Mouse (Mus musculus): ENCODE measurements around the gene March1. TPM values are rescaled to one million over a fixed set of nuclear protein-coding genes. Genes with fewer than 3 reads are reported as not detected.

Gene March1
- polyA plus RNA-seq, 1 experiment from 2014 or later = 0.90 TPM

GRCm38 (mm10) chr8:66185226-66185625 is 567.5 kb downstream of the March1 start:
- no peak for ATAC-seq (ENCODE audit: insufficient number of reproducible peaks, insufficient read depth, low FRiP score, low TSS enrichment)
- Histone ChIP-seq H3K9me3 (no peaks in the 10 kb centered on the region), H3K27ac (no peak overlapping the region), H3K9ac (no peak overlapping the region), H3K36me3 (no peaks in the 10 kb centered on the region), H3K27me3 (no peaks in the 10 kb centered on the region), H3K4me2 (replicated peaks) (no peak overlapping the region), H3K4me1 (no peaks in the 10 kb centered on the region), H3K4me3 (no peak overlapping the region)
- 88% methylated on average over 2 of the region's 2 CpGs for whole genome bisulfite sequencing

- 80% methylated on average over 2 of the region's 2 CpGs for WGBS
- Histone ChIP-seq H3K27ac (no peak overlapping the region), H3K27me3 (no peaks in the 10 kb centered on the region), H3K9me3 (no peaks in the 10 kb centered on the region), H3K4me2 (replicated peaks) (no peak overlapping the region), H3K9ac (no peak overlapping the region), H3K4me3 (no peak overlapping the region), H3K4me1 (no peaks in the 10 kb centered on the region), H3K36me3 (no peaks in the 10 kb centered on the region)
- ATAC-seq (ENCODE audit: insufficient number of reproducible peaks, insufficient read depth, low FRiP score, low TSS enrichment) = no peak
Measured at GRCm38 (mm10) chr8:66194416-66194815, 576.7 kb downstream of the March1 start.

- Histone ChIP-seq H3K27ac (no peak overlapping the region), H3K9ac (no peak overlapping the region), H3K27me3 (no peaks in the 10 kb centered on the region), H3K4me3 (no peak overlapping the region), H3K4me2 (replicated peaks) (no peak overlapping the region), H3K4me1 (no peaks in the 10 kb centered on the region), H3K9me3 (no peaks in the 10 kb centered on the region), H3K36me3 (no peaks in the 10 kb centered on the region)
- no peak for ATAC-seq (ENCODE audit: insufficient number of reproducible peaks, insufficient read depth, low FRiP score, low TSS enrichment)
- WGBS = 84% methylated on average over 3 of the region's 3 CpGs
Measured at GRCm38 (mm10) chr8:66200169-66200568, 582.5 kb downstream of the March1 start.

- no peak overlapping the region for H3K9ac ChIP-seq
- H3K4me3 ChIP-seq = no peak overlapping the region
- H3K27ac ChIP-seq = no peak overlapping the region
- WGBS = 87% methylated on average over 7 of the region's 7 CpGs
- H3K36me3 ChIP-seq = no peaks in the 10 kb centered on the region
- H3K4me1 ChIP-seq = no peaks in the 10 kb centered on the region
- no peak overlapping the region for H3K4me2 ChIP-seq (replicated peaks)
- no peak for ATAC-seq (ENCODE audit: insufficient number of reproducible peaks, insufficient read depth, low FRiP score, low TSS enrichment)
- H3K9me3 ChIP-seq = no peaks in the 10 kb centered on the region
- H3K27me3 ChIP-seq = no peaks in the 10 kb centered on the region
Measured at GRCm38 (mm10) chr8:66203814-66204438, 586.2 kb downstream of the March1 start.

- 71% methylated on average over 2 of the region's 2 CpGs for WGBS
- ATAC-seq (ENCODE audit: insufficient number of reproducible peaks, insufficient read depth, low FRiP score, low TSS enrichment) = no peak
- H3K4me3 ChIP-seq = no peak overlapping the region
Measured at GRCm38 (mm10) chr8:66209553-66209952, 591.9 kb downstream of the March1 start.

GRCm38 (mm10) chr8:66210294-66210693 is 592.6 kb downstream of the March1 start:
- no peaks in the 10 kb centered on the region for H3K9me3 ChIP-seq
- H3K27ac ChIP-seq = no peak overlapping the region
- H3K4me2 ChIP-seq (replicated peaks) = no peak overlapping the region
- no peak for ATAC-seq (ENCODE audit: insufficient number of reproducible peaks, insufficient read depth, low FRiP score, low TSS enrichment)
- WGBS = 78% methylated on average over 2 of the region's 2 CpGs
- H3K4me3 ChIP-seq = no peak overlapping the region
- H3K4me1 ChIP-seq = no peaks in the 10 kb centered on the region
- no peaks in the 10 kb centered on the region for H3K36me3 ChIP-seq
- no peaks in the 10 kb centered on the region for H3K27me3 ChIP-seq
- no peak overlapping the region for H3K9ac ChIP-seq

More at GRCm38 (mm10) chr8:66209553-66209952, 591.9 kb downstream of the March1 start:
- Histone ChIP-seq H3K36me3 (no peaks in the 10 kb centered on the region), H3K4me1 (no peaks in the 10 kb centered on the region), H3K4me2 (replicated peaks) (no peak overlapping the region), H3K27me3 (no peaks in the 10 kb centered on the region), H3K9me3 (no peaks in the 10 kb centered on the region), H3K27ac (no peak overlapping the region), H3K9ac (no peak overlapping the region)

GRCm38 (mm10) chr8:66219974-66220373 is 602.3 kb downstream of the March1 start:
- Histone ChIP-seq H3K9ac (no peak overlapping the region), H3K27me3 (no peaks in the 10 kb centered on the region), H3K4me1 (no peaks in the 10 kb centered on the region), H3K4me3 (no peak overlapping the region), H3K9me3 (no peaks in the 10 kb centered on the region), H3K27ac (no peak overlapping the region), H3K4me2 (replicated peaks) (no peak overlapping the region), H3K36me3 (no peaks in the 10 kb centered on the region)
- ATAC-seq (ENCODE audit: insufficient number of reproducible peaks, insufficient read depth, low FRiP score, low TSS enrichment) = no peak
- WGBS = 49% methylated on average over 1 of the region's 1 CpGs

GRCm38 (mm10) chr8:66229931-66230330 is 612.2 kb downstream of the March1 start:
- Histone ChIP-seq H3K36me3 (no peaks in the 10 kb centered on the region), H3K9me3 (no peaks in the 10 kb centered on the region), H3K4me2 (replicated peaks) (no peak overlapping the region), H3K9ac (no peak overlapping the region), H3K27ac (no peak overlapping the region), H3K4me1 (no peaks in the 10 kb centered on the region), H3K27me3 (no peaks in the 10 kb centered on the region), H3K4me3 (no peak overlapping the region)
- no peak for ATAC-seq (ENCODE audit: insufficient number of reproducible peaks, insufficient read depth, low FRiP score, low TSS enrichment)
- WGBS = 72% methylated on average over 2 of the region's 2 CpGs

- Histone ChIP-seq H3K36me3 (no peaks in the 10 kb centered on the region), H3K4me3 (no peak overlapping the region), H3K9ac (no peak overlapping the region), H3K9me3 (no peaks in the 10 kb centered on the region), H3K27ac (no peak overlapping the region), H3K4me2 (replicated peaks) (no peak overlapping the region), H3K27me3 (no peaks in the 10 kb centered on the region), H3K4me1 (no peaks in the 10 kb centered on the region)
- no peak for ATAC-seq (ENCODE audit: insufficient number of reproducible peaks, insufficient read depth, low FRiP score, low TSS enrichment)
- WGBS = 40% methylated on average over 4 of the region's 4 CpGs
Measured at GRCm38 (mm10) chr8:66269546-66269945, 651.8 kb downstream of the March1 start.

- 79% methylated on average over 2 of the region's 2 CpGs for WGBS
- H3K9me3 ChIP-seq = no peaks in the 10 kb centered on the region
Measured at GRCm38 (mm10) chr8:66270116-66270515, 652.4 kb downstream of the March1 start.

GRCm38 (mm10) chr8:66317824-66318223 is 700.1 kb downstream of the March1 start:
- H3K9ac ChIP-seq = no peak overlapping the region
- no peaks in the 10 kb centered on the region for H3K36me3 ChIP-seq
- no peak overlapping the region for H3K27ac ChIP-seq
- H3K9me3 ChIP-seq = no peaks in the 10 kb centered on the region
- H3K4me3 ChIP-seq = no peak overlapping the region
- no peaks in the 10 kb centered on the region for H3K27me3 ChIP-seq
- WGBS = 94% methylated on average over 7 of the region's 7 CpGs
- no peak overlapping the region for H3K4me2 ChIP-seq (replicated peaks)
- H3K4me1 ChIP-seq = no peaks in the 10 kb centered on the region
- no peak for ATAC-seq (ENCODE audit: insufficient number of reproducible peaks, insufficient read depth, low FRiP score, low TSS enrichment)

More at GRCm38 (mm10) chr8:66270116-66270515, 652.4 kb downstream of the March1 start:
- Histone ChIP-seq H3K27ac (no peak overlapping the region), H3K27me3 (no peaks in the 10 kb centered on the region), H3K4me3 (no peak overlapping the region), H3K4me1 (no peaks in the 10 kb centered on the region), H3K4me2 (replicated peaks) (no peak overlapping the region), H3K36me3 (no peaks in the 10 kb centered on the region), H3K9ac (no peak overlapping the region)
- ATAC-seq (ENCODE audit: insufficient number of reproducible peaks, insufficient read depth, low FRiP score, low TSS enrichment) = no peak

GRCm38 (mm10) chr8:66323045-66323807 is 705.5 kb downstream of the March1 start:
- 61% methylated on average over 4 of the region's 4 CpGs for WGBS
- Histone ChIP-seq H3K4me2 (replicated peaks) (no peak overlapping the region), H3K4me3 (no peak overlapping the region), H3K36me3 (no peaks in the 10 kb centered on the region), H3K9ac (no peak overlapping the region), H3K9me3 (no peaks in the 10 kb centered on the region), H3K4me1 (no peaks in the 10 kb centered on the region), H3K27ac (no peak overlapping the region), H3K27me3 (no peaks in the 10 kb centered on the region)
- no peak for ATAC-seq (ENCODE audit: insufficient number of reproducible peaks, insufficient read depth, low FRiP score, low TSS enrichment)
